10 mouse cellular contexts compared by ENCODE assay signal in genomic region chr1:63659591-63659990, GRCm38 (mm10). TPM values are rescaled to one million over a fixed set of nuclear protein-coding genes. Genes with fewer than 3 reads are reported as not detected.
DNase-seq lines count a peak whose midpoint lies in the region; ATAC-seq and TF ChIP-seq lines count a peak whose summit lies in the region.
"Had no signal": no experiment of that assay in that cellular context is flagged by ENCODE, and none has a peak within 500 bp of the region (broad histone marks: within the 10 kb centered on the region; RNA-seq: fewer than 3 reads in every experiment).

No protein-coding gene starts in this region.

- no peaks in the 10 kb centered on the region for H3K4me1 ChIP-seq in thymus, adult 2 months (replicated peaks; ENCODE audit: control insufficient read depth, insufficient read depth, low read length)
- no peaks in the 10 kb centered on the region for H3K4me1 ChIP-seq in embryonic facial prominence, embryonic 11.5 days (ENCODE audit: control insufficient read depth, insufficient read depth, low read length)
- no peaks in the 10 kb centered on the region for H3K4me1 ChIP-seq in hindbrain, postnatal 0 days (ENCODE audit: insufficient read depth, low read length)
- no peaks in the 10 kb centered on the region for H3K4me1 ChIP-seq in neural tube, embryonic 11.5 days (ENCODE audit: control insufficient read depth, insufficient read depth, low read length)
- H3K4me1 ChIP-seq: neural tube, embryonic 12.5 days had no signal

- H3K4me3 ChIP-seq in thymus, adult 2 months (ENCODE audit: control insufficient read depth, insufficient read depth, low read length) = no peak overlapping the region
- no peak overlapping the region for H3K4me3 ChIP-seq in embryonic facial prominence, embryonic 11.5 days (ENCODE audit: low read depth, low read length)
- no peak overlapping the region for H3K4me3 ChIP-seq in hindbrain, postnatal 0 days (ENCODE audit: low read length)
- no peak overlapping the region for H3K4me3 ChIP-seq in neural tube, embryonic 11.5 days (ENCODE audit: low read depth, low read length)
- H3K4me3 ChIP-seq: neural tube, embryonic 12.5 days had no signal

- peak; percentile 27 for DNase-seq in thymus, adult 2 months
- no peak for DNase-seq in thymus, postnatal 36 days
- DNase-seq in adrenal gland, adult 8-10 months = peak; percentile 4
- DNase-seq in embryonic facial prominence, embryonic 11.5 days (ENCODE audit: low spot score) = peak; percentile 88
- peak; percentile 91 for DNase-seq in hindbrain, postnatal 0 days (ENCODE audit: low spot score)
- peak; percentile 29 to 70 for DNase-seq in left cerebral cortex, postnatal 25 days (ENCODE audit: low spot score in 2 of 2)
- DNase-seq in neural tube, embryonic 11.5 days (ENCODE audit: low spot score) = peak; percentile 72

- H3K36me3 ChIP-seq in thymus, adult 2 months (ENCODE audit: control insufficient read depth, insufficient read depth, low read length) = no peaks in the 10 kb centered on the region
- no peaks in the 10 kb centered on the region for H3K36me3 ChIP-seq in embryonic facial prominence, embryonic 11.5 days (replicated peaks; ENCODE audit: control insufficient read depth, insufficient read depth, low read depth, low read length)
- H3K36me3 ChIP-seq in hindbrain, postnatal 0 days (ENCODE audit: insufficient read depth, low read length) = no peaks in the 10 kb centered on the region
- H3K36me3 ChIP-seq in neural tube, embryonic 11.5 days (ENCODE audit: control insufficient read depth, insufficient read depth, low read length) = no peaks in the 10 kb centered on the region
- H3K36me3 ChIP-seq: neural tube, embryonic 12.5 days had no signal

- H3K27me3 ChIP-seq in thymus, adult 2 months (ENCODE audit: control insufficient read depth, insufficient read depth, low read length) = no peaks in the 10 kb centered on the region
- H3K27me3 ChIP-seq in embryonic facial prominence, embryonic 11.5 days (ENCODE audit: control insufficient read depth, insufficient read depth, low read length) = no peaks in the 10 kb centered on the region
- H3K27me3 ChIP-seq in hindbrain, postnatal 0 days (ENCODE audit: insufficient read depth, low read length) = no peaks in the 10 kb centered on the region
- peaks cover 3% of the 10 kb centered on the region; the same call in 1 of the 2 replicates for H3K27me3 ChIP-seq in neural tube, embryonic 11.5 days (ENCODE audit: control insufficient read depth, insufficient read depth, low read length)
- H3K27me3 ChIP-seq: neural tube, embryonic 12.5 days had no signal

- no peak for ATAC-seq in embryonic facial prominence, embryonic 11.5 days (replicated peaks; ENCODE audit: insufficient number of reproducible peaks, low FRiP score, low TSS enrichment, low read depth)
- ATAC-seq in hindbrain, postnatal 0 days = peak; percentile 78
- no peak for ATAC-seq in neural tube, embryonic 11.5 days (ENCODE audit: insufficient read depth, low FRiP score, low TSS enrichment)
- ATAC-seq in activated CD4-positive, CD25-positive, alpha-beta regulatory T cell, adult 4 months = no peak

- TF ChIP-seq POLR2A in thymus, adult 2 months (IDR thresholded peaks at IDR 0.05; ENCODE audit: control insufficient read depth, extremely low read depth, insufficient read depth, low read length, poor library complexity) = no peak

- H3K9me3 ChIP-seq in embryonic facial prominence, embryonic 11.5 days (replicated peaks; ENCODE audit: control insufficient read depth, low read length) = no peaks in the 10 kb centered on the region
- H3K9me3 ChIP-seq in hindbrain, postnatal 0 days (ENCODE audit: low read length) = no peaks in the 10 kb centered on the region
- H3K9me3 ChIP-seq in neural tube, embryonic 11.5 days (ENCODE audit: control insufficient read depth, low read length) = no peaks in the 10 kb centered on the region
- H3K9me3 ChIP-seq: neural tube, embryonic 12.5 days had no signal

- WGBS in thymus, adult 2 months = 4% methylated on average over 7 of the region's 7 CpGs
- WGBS in embryonic facial prominence, embryonic 11.5 days = 2% methylated on average over 7 of the region's 7 CpGs
- 3% methylated on average over 7 of the region's 7 CpGs for WGBS in hindbrain, postnatal 0 days
- WGBS in neural tube, embryonic 11.5 days = 4% methylated on average over 7 of the region's 7 CpGs

- H3K9ac ChIP-seq in embryonic facial prominence, embryonic 11.5 days (replicated peaks; ENCODE audit: low read length) = no peak overlapping the region
- H3K9ac ChIP-seq in hindbrain, postnatal 0 days (replicated peaks; ENCODE audit: low read length) = no peak overlapping the region
- no peak overlapping the region for H3K9ac ChIP-seq in neural tube, embryonic 11.5 days (ENCODE audit: low read length)
- H3K9ac ChIP-seq: neural tube, embryonic 12.5 days had no signal

- no peak overlapping the region for H3K27ac ChIP-seq in thymus, adult 2 months (ENCODE audit: control insufficient read depth, insufficient read depth, low read length)
- H3K27ac ChIP-seq in embryonic facial prominence, embryonic 11.5 days (replicated peaks; ENCODE audit: low read depth, low read length) = no peak overlapping the region
- no peak overlapping the region for H3K27ac ChIP-seq in hindbrain, postnatal 0 days
- no peak overlapping the region for H3K27ac ChIP-seq in neural tube, embryonic 11.5 days (ENCODE audit: low read depth, low read length)
- H3K27ac ChIP-seq: neural tube, embryonic 12.5 days had no signal

- intact Hi-C loops in left cerebral cortex, postnatal 25 days (cut with DNase I) = loop anchor here (2.0 to 10.0 kb wide), 3 partner anchors 787 to 1355 kb away; no protein-coding TSS in a partner anchor

- no peak overlapping the region for H3K4me2 ChIP-seq in embryonic facial prominence, embryonic 11.5 days (ENCODE audit: low read depth, low read length)
- H3K4me2 ChIP-seq in hindbrain, postnatal 0 days (ENCODE audit: low read depth, low read length) = no peak overlapping the region
- H3K4me2 ChIP-seq in neural tube, embryonic 11.5 days (ENCODE audit: low read depth) = no peak overlapping the region
- H3K4me2 ChIP-seq: neural tube, embryonic 12.5 days had no signal

- TF ChIP-seq CTCF in thymus, adult 2 months (IDR thresholded peaks at IDR 0.05; ENCODE audit: borderline replicate concordance, control insufficient read depth, extremely low read depth, insufficient read depth, low read length, poor library complexity) = no peak
- peak; percentile 84 for TF ChIP-seq CTCF in hindbrain, postnatal 0 days (IDR thresholded peaks at IDR 0.05; ENCODE audit: low read depth)

RNA-seq across cellular contexts. Expression of gene Dytn, which starts 27.1 kb away (rescaled TPM):
- not detected in 2 replicates for polyA plus RNA-seq in thymus, adult 2 months (2012; rRNA removed)
- not detected for total RNA-seq in adrenal gland, adult 8-10 months (2022)
- polyA plus RNA-seq in embryonic facial prominence, embryonic 11.5 days (2014; fragmentation: Nextera tagmentation; extraction: Ambion mirVana) = 0.07 TPM in 1 of 2 replicates, not detected in the other
- total RNA-seq in hindbrain, postnatal 0 days (2014; rRNA removed) = 0.26 TPM in 1 of 2 replicates, not detected in the other
- 0.10 TPM in 1 of 2 replicates, not detected in the other for polyA plus RNA-seq in hindbrain, postnatal 0 days (2015; fragmentation: Nextera tagmentation; extraction: Ambion mirVana)
- total RNA-seq in left cerebral cortex, postnatal 25 days (2021) = under 1 TPM in 1 of 2 experiments, not detected in 1; 0.07 TPM
- polyA plus RNA-seq in neural tube, embryonic 11.5 days (2014; fragmentation: Nextera tagmentation; extraction: Ambion mirVana) = not detected in 2 replicates
- polyA plus RNA-seq in activated CD4-positive, CD25-positive, alpha-beta regulatory T cell, adult 4 months (2017; shearing (Covaris generic)) = not detected
- polyA plus RNA-seq: heart, embryonic 14.5 days had no signal

RNA-seq across cellular contexts. Expression of gene Gm39653, which starts 43.8 kb away (rescaled TPM):
- polyA plus RNA-seq in thymus, adult 2 months (2012; rRNA removed) = not detected in 2 replicates
- not detected for total RNA-seq in adrenal gland, adult 8-10 months (2022)
- polyA plus RNA-seq in embryonic facial prominence, embryonic 11.5 days (2014; fragmentation: Nextera tagmentation; extraction: Ambion mirVana) = not detected in 2 replicates
- not detected in 2 replicates for total RNA-seq in hindbrain, postnatal 0 days (2014; rRNA removed)
- polyA plus RNA-seq in hindbrain, postnatal 0 days (2015; fragmentation: Nextera tagmentation; extraction: Ambion mirVana) = not detected in 2 replicates
- total RNA-seq in left cerebral cortex, postnatal 25 days (2021) = under 1 TPM; 0.66 to 0.71 TPM
- not detected in 2 replicates for polyA plus RNA-seq in neural tube, embryonic 11.5 days (2014; fragmentation: Nextera tagmentation; extraction: Ambion mirVana)
- polyA plus RNA-seq in activated CD4-positive, CD25-positive, alpha-beta regulatory T cell, adult 4 months (2017; shearing (Covaris generic)) = not detected
- polyA plus RNA-seq: heart, embryonic 14.5 days; neural tube, embryonic 12.5 days had no signal

Comparison
In these comparisons a context has a peak if more than half of its experiments do, and no peak if none do; other contexts are left out.
1. DNase-seq: peak in thymus, adult 2 months (single experiment), adrenal gland, adult 8-10 months (single experiment), embryonic facial prominence, embryonic 11.5 days (single experiment), hindbrain, postnatal 0 days (single experiment), left cerebral cortex, postnatal 25 days (2 of 2) and neural tube, embryonic 11.5 days (single experiment); none in thymus, postnatal 36 days (0 of 2).